Mouse (Mus musculus): Measurements from ENCODE around the gene Zfc3h1. TPM values are rescaled to one million over a fixed set of nuclear protein-coding genes. Genes with fewer than 3 reads are reported as not detected.

Gene Zfc3h1
- total RNA-seq, 2 experiments from 2014 or later, result 11.6 to 17.2 TPM

GRCm38 (mm10) chr10:115469040-115469439 is 84.3 kb downstream of the Zfc3h1 start:
- intact Hi-C loops (cut with DNase I), result no loop called here
- no peak for DNase-seq (ENCODE audit: low spot score)

GRCm38 (mm10) chr10:115470621-115471334 is 86.0 kb downstream of the Zfc3h1 start:
- intact Hi-C loops (cut with DNase I), result no loop called here
- DNase-seq (ENCODE audit: low spot score), result no peak

GRCm38 (mm10) chr10:115473213-115473961 is 88.6 kb downstream of the Zfc3h1 start:
- intact Hi-C loops (cut with DNase I), result no loop called here
- DNase-seq (ENCODE audit: low spot score), result no peak

GRCm38 (mm10) chr10:115475000-115475550 is 90.3 kb downstream of the Zfc3h1 start:
- no peak for DNase-seq (ENCODE audit: low spot score)
- intact Hi-C loops (cut with DNase I), result no loop called here

GRCm38 (mm10) chr10:115476506-115476905 is 91.7 kb downstream of the Zfc3h1 start:
- intact Hi-C loops (cut with DNase I), result no loop called here
- no peak for DNase-seq (ENCODE audit: low spot score)

- intact Hi-C loops (cut with DNase I), result no loop called here
- no peak for DNase-seq (ENCODE audit: low spot score)
These were observed 93.8 kb downstream of the Zfc3h1 start for GRCm38 (mm10) chr10:115478441-115479141.

Other genes starting within 250 kb of the Zfc3h1 start
- gene Tph2, start 199.9 kb upstream of the Zfc3h1 start, total RNA-seq (2021), result not detected
- gene Tbc1d15, start 133.5 kb upstream of the Zfc3h1 start, total RNA-seq (2021), result 10 to 100 TPM; 46.8 to 49.4 TPM
- gene Rab21, start 69.4 kb upstream of the Zfc3h1 start, total RNA-seq (2021), result 10 to 100 TPM; 73.9 to 78.2 TPM
- gene Tmem19, start 22.5 kb upstream of the Zfc3h1 start, total RNA-seq (2021), result 10 to 100 TPM; 10.3 to 15.0 TPM
- 1 to 10 TPM; 7.8 to 9.4 TPM for gene Thap2, start 516 bp upstream of the Zfc3h1 start, total RNA-seq (2021)
- not detected for gene A930009A15Rik, start 185.0 kb downstream of the Zfc3h1 start, total RNA-seq (2021)
- gene Lgr5, start 202.8 kb downstream of the Zfc3h1 start, total RNA-seq (2021), result under 1 TPM; 0.05 to 0.06 TPM